Mouse (Mus musculus) MEL (cell line): ENCODE measurements around the gene Zfp277.

ENCODE experiments used
- CTCF ChIP-seq, 3 experiments: IDR thresholded peaks in 2 of 3; conservative IDR thresholded peaks in 1 of 3; 2 replicates each; pipeline ENCODE4 v1.5.1; 2011 to 2012; ENCODE audit warnings: low read length in 3 of 3, low read depth in 2 of 3, mild to moderate bottlenecking in 2 of 3, improper control_type of control experiment in 1 of 3, inconsistent platforms in 1 of 3, mixed read lengths in 1 of 3, moderate library complexity in 1 of 3; ENCODE audit not compliant: control insufficient read depth in 1 of 3, insufficient read depth in 1 of 3, poor library complexity in 1 of 3, severe bottlenecking in 1 of 3
- POLR2AphosphoS5 ChIP-seq: IDR thresholded peaks from 2 replicates; pipeline ENCODE4 v1.6.1; 2012; ENCODE audit warnings: low read depth, borderline replicate concordance, mild to moderate bottlenecking, inconsistent platforms, low read length, moderate library complexity, mixed read lengths

GRCm38 (mm10) chr12:40347060-40347698 lies 98.5 kb downstream of the Zfp277 start:
- TF ChIP-seq CTCF (IDR thresholded peaks at IDR 0.05 in 2 of 3, conservative IDR thresholded peaks at IDR 0.05 in 1 of 3; ENCODE audit: control insufficient read depth in 1 of 3, insufficient read depth in 1 of 3, low read depth in 2 of 3, low read length in 3 of 3, poor library complexity in 1 of 3, severe bottlenecking in 1 of 3) (no peak), POLR2AphosphoS5 (no peak)
